Mouse (Mus musculus) layer of hippocampus, adult 9-11 months (tissue): ENCODE results near the gene Crtc1.

Source experiments
- DNase-seq: peaks from one replicate; pipeline ENCODE4 v3.0.0; 2022

Gene Crtc1

DNA sequence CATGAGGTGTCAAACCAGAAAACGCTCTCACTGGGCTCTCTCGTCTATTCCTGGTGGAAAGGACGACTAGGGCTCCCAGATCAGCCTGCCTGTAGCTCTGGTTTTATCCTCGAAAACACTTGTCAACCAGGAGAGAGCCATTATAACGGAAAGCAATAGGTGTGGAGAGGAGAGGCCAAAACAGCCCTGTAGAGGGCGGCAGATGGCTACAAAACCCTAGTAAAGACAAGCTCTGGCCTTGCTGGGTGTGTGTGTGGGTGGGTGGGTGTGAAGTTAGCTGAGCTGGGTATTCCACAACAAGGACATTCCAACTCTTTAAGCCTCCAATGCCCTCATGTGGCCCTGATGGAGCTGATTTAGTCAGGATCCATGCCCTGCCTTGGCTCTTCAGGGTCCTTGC lies 95.7 kb downstream of the Crtc1 start:
- DNase-seq, result peak; percentile 48

- DNase-seq, result no peak
Measured at GRCm38 (mm10) chr8:70343076-70343475, 96.3 kb downstream of the Crtc1 start.

GRCm38 (mm10) chr8:70342007-70342406 lies 97.4 kb downstream of the Crtc1 start:
- DNase-seq, result no peak

DNA sequence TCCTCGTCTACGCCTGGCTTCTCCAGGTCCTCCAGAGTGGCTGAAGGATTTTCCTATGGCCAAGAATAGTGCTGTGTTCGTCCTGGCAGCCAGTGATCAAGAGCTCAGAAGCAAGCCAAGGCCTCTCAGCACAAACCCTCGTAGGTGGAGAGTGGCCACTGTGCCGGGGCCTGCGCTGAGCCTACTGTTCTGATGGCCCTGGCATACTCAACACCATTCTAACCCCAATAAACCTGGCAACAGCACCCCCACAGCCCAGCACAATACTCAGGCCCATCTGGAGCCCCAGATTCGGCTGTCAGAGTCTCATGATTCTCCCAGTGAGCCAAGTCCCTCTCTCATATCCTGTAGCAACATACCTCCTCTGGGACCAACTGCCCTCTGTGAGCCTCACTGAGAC lies 98.7 kb downstream of the Crtc1 start:
- DNase-seq, result peak; percentile 56

DNA sequence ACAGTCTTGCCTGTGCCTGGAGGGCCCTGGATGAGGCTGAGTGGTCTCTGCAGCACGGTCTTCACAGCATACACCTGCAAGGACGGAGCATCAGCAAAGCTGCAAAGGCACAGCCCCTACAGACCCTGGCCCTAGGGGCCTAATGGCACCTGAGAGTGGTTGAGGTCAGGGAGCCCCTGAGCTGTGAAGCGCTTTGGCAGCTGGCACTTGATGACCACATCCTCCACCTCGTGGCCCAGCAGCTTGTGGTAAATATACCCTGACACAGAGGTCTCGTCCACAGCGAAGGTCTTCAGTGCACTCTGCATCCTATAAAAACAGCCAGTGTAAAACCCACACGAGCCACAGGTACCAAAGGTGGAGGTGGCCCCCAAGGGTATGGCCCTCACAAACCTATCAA lies 100.4 kb downstream of the Crtc1 start:
- DNase-seq, result no peak

- no peak for DNase-seq
Measured at GRCm38 (mm10) chr8:70332878-70333202, 106.5 kb downstream of the Crtc1 start.
